Mouse (Mus musculus) C2C12 (cell line): Measurements from ENCODE around the gene Gm16867. TPM values are rescaled to one million over a fixed set of nuclear protein-coding genes. Genes with fewer than 3 reads are reported as not detected.
"Not testable (repeated sequence)": the region's sequence is repeated elsewhere in the genome, so short reads cannot be mapped to it uniquely, and the experiment has no call there.

Source experiments
- H3K27me3 ChIP-seq: one replicate; pipeline ENCODE4 v1.6.1; 2011; ENCODE audit not compliant: control insufficient read depth, insufficient read depth, insufficient read length
- H3K36me3 ChIP-seq: one replicate; pipeline ENCODE4 v1.6.1; 2011; ENCODE audit not compliant: control insufficient read depth, insufficient read depth
- H3K4me3 ChIP-seq: one replicate; pipeline ENCODE4 v1.5.1; 2011; ENCODE audit warnings: mild to moderate bottlenecking, control low read depth; ENCODE audit not compliant: poor library complexity, insufficient read depth, severe bottlenecking
- H3K79me2 ChIP-seq: one replicate; pipeline ENCODE4 v1.6.1; 2011; ENCODE audit not compliant: control insufficient read depth, insufficient read depth
- H3K79me3 ChIP-seq: one replicate; pipeline ENCODE4 v1.6.1; 2011; ENCODE audit warnings: low read depth, control low read depth
- H3ac ChIP-seq: one replicate; pipeline ENCODE3; 2011; ENCODE audit warnings: low read depth; ENCODE audit not compliant: control insufficient read depth, insufficient read length
- long read RNA-seq, 2 experiments: library from polyadenylated mRNA; unstranded; transcript quantifications; one replicate each; pipeline ENCODE4 v2.0.0; 2019 to 2020
- polyA plus RNA-seq: library from polyadenylated mRNA; unstranded; fragments of >200 nt; fragmentation: generic; extraction: Trizol; gene quantifications from one replicate; pipeline ENCODE4 v1.2.1, GENCODE M21; 2012; ENCODE audit warnings: missing spikeins

Gm16867 gene
- not detected for polyA plus RNA-seq
- long read RNA-seq, experiment 1: 0 reads
- long read RNA-seq, experiment 2: 0 reads

- not testable (repeated sequence) for H3K79me2 ChIP-seq, H3K27me3 ChIP-seq, H3K79me3 ChIP-seq, H3ac ChIP-seq, H3K36me3 ChIP-seq, H3K4me3 ChIP-seq
These were observed at the start of gene Gm16867 for GRCm38 (mm10) chr14:69503174-69503573. Gene Gm16867, minus strand, starts transcription at chr14:69503362.

- not testable (repeated sequence) for H3K79me2 ChIP-seq, H3K4me3 ChIP-seq, H3K27me3 ChIP-seq, H3ac ChIP-seq, H3K36me3 ChIP-seq, H3K79me3 ChIP-seq
These were observed 44.1 kb upstream of the Gm16867 start for GRCm38 (mm10) chr14:69547310-69547709.

GRCm38 (mm10) chr14:69545052-69545451, 41.9 kb upstream of the Gm16867 start:
- not testable (repeated sequence) for H3K27me3 ChIP-seq, H3K36me3 ChIP-seq, H3K79me2 ChIP-seq, H3K79me3 ChIP-seq, H3K4me3 ChIP-seq, H3ac ChIP-seq

GRCm38 (mm10) chr14:69544033-69544432, 40.9 kb upstream of the Gm16867 start:
- H3K79me3 ChIP-seq, H3K36me3 ChIP-seq, H3ac ChIP-seq, H3K27me3 ChIP-seq, H3K4me3 ChIP-seq, H3K79me2 ChIP-seq: not testable (repeated sequence)

- not testable (repeated sequence) for H3ac ChIP-seq, H3K4me3 ChIP-seq, H3K79me3 ChIP-seq, H3K36me3 ChIP-seq, H3K27me3 ChIP-seq, H3K79me2 ChIP-seq
These were observed 39.5 kb upstream of the Gm16867 start for GRCm38 (mm10) chr14:69542695-69543094.

GRCm38 (mm10) chr14:69540113-69540512, 37.0 kb upstream of the Gm16867 start:
- H3K4me3 ChIP-seq, H3ac ChIP-seq, H3K79me2 ChIP-seq, H3K27me3 ChIP-seq, H3K36me3 ChIP-seq, H3K79me3 ChIP-seq: not testable (repeated sequence)

GRCm38 (mm10) chr14:69536539-69536938, 33.4 kb upstream of the Gm16867 start:
- H3K4me3 ChIP-seq, H3K36me3 ChIP-seq, H3K27me3 ChIP-seq, H3ac ChIP-seq, H3K79me3 ChIP-seq, H3K79me2 ChIP-seq: not testable (repeated sequence)

GRCm38 (mm10) chr14:69526202-69526601, 23.0 kb upstream of the Gm16867 start:
- not testable (repeated sequence) for H3K36me3 ChIP-seq, H3ac ChIP-seq, H3K27me3 ChIP-seq, H3K79me2 ChIP-seq, H3K79me3 ChIP-seq, H3K4me3 ChIP-seq

GRCm38 (mm10) chr14:69523001-69523400, 19.8 kb upstream of the Gm16867 start:
- not testable (repeated sequence) for H3K79me3 ChIP-seq, H3K79me2 ChIP-seq, H3ac ChIP-seq, H3K36me3 ChIP-seq, H3K4me3 ChIP-seq, H3K27me3 ChIP-seq

GRCm38 (mm10) chr14:69520810-69521209, 17.6 kb upstream of the Gm16867 start:
- not testable (repeated sequence) for H3K79me2 ChIP-seq, H3K27me3 ChIP-seq, H3ac ChIP-seq, H3K36me3 ChIP-seq, H3K4me3 ChIP-seq, H3K79me3 ChIP-seq

GRCm38 (mm10) chr14:69512449-69512848, 9.3 kb upstream of the Gm16867 start, which contains the start of gene Gm27179:
Gene Gm27179, minus strand, starts transcription at chr14:69512549.
- H3K79me2 ChIP-seq, H3K36me3 ChIP-seq, H3K79me3 ChIP-seq, H3K4me3 ChIP-seq, H3K27me3 ChIP-seq, H3ac ChIP-seq: not testable (repeated sequence)

GRCm38 (mm10) chr14:69507000-69507399, 3.8 kb upstream of the Gm16867 start:
- H3K36me3 ChIP-seq, H3K27me3 ChIP-seq, H3K79me2 ChIP-seq, H3ac ChIP-seq, H3K4me3 ChIP-seq, H3K79me3 ChIP-seq: not testable (repeated sequence)
